ENCODE assay signal across 8 mouse cellular contexts in the genomic region with DNA sequence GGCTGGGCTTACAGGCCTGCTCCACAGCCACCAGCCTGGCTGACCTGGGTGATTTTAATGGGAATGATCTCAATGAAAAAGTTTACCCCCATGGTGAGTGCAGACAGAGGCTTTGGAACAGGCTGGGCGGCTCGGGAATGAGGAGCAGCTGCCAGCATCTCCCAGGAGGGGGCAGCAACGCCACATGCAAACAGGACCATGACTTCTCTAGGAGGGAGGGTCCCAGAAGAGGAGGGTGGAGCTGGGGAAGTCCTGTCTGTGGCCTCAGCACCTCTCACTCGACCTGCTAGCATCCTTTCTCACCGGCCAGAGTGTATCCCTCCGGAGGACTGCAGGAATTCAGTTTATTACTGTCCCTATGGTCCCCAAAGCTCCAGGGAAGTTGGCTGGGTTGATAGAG.
A peak's percentile ranks its signal among the peaks of the same experiment; 100 is the strongest.
DNase-seq lines count a peak whose midpoint lies in the region; ATAC-seq and TF ChIP-seq lines count a peak whose summit lies in the region.

No protein-coding gene starts in this region.

- peaks cover 56% of the 10 kb centered on the region for H3K4me1 ChIP-seq in E14TG2a.4 (replicated peaks; ENCODE audit: low read depth, low read length)
- 0 out of 2 replicates have a peak, but pooled peaks cover 3% of the 10 kb centered on the region for H3K4me1 ChIP-seq in forebrain, embryonic 15.5 days
- H3K4me1 ChIP-seq in neural tube, embryonic 14.5 days (ENCODE audit: control insufficient read depth, insufficient read depth, low read length): no peaks in the 10 kb centered on the region

- H3K9me3 ChIP-seq in E14TG2a.4 (ENCODE audit: low read length): peaks cover 9% of the 10 kb centered on the region
- no peaks in the 10 kb centered on the region for H3K9me3 ChIP-seq in forebrain, embryonic 15.5 days
- no peaks in the 10 kb centered on the region for H3K9me3 ChIP-seq in neural tube, embryonic 14.5 days (ENCODE audit: control insufficient read depth, low read length)

- H3K27me3 ChIP-seq in E14TG2a.4 (ENCODE audit: insufficient read depth, low read length): peaks cover 6% of the 10 kb centered on the region
- no peaks in the 10 kb centered on the region for H3K27me3 ChIP-seq in forebrain, embryonic 15.5 days
- H3K27me3 ChIP-seq in neural tube, embryonic 14.5 days (ENCODE audit: control insufficient read depth, insufficient read depth, low read length): no peaks in the 10 kb centered on the region

- 0 out of 2 replicates have a peak overlapping the region, but pooled peaks have one; percentile 19 for H3K4me2 ChIP-seq in forebrain, embryonic 15.5 days (replicated peaks)
- peak overlapping the region; percentile 30; the same call in 1 of the 2 replicates for H3K4me2 ChIP-seq in neural tube, embryonic 14.5 days (ENCODE audit: low read depth, low read length)

- TF ChIP-seq CTCF in E14TG2a.4 (conservative IDR thresholded peaks at IDR 0.05; ENCODE audit: low read length): peak; percentile 74

- peak; percentile 12 for DNase-seq in c-Kit-positive CD71-positive TER-119-positive erythroid progenitor cells, embryonic 14.5 days (ENCODE audit: low spot score)
- peak; percentile 60 for DNase-seq in heart, postnatal 25 days (ENCODE audit: low spot score)
- peak; percentile 86 for DNase-seq in layer of hippocampus, adult 11-12 months (ENCODE audit: low spot score)
- peak; percentile 69 to 74 for DNase-seq in lung, adult 18-20 months
- peak; percentile 22 for DNase-seq in telencephalon, adult 2 months (ENCODE audit: low read depth, low spot score)

- peak; percentile 92 for ATAC-seq in forebrain, embryonic 15.5 days (replicated peaks)
- peak; percentile 91 for ATAC-seq in neural tube, embryonic 14.5 days (ENCODE audit: low read depth)

- intact Hi-C loops in heart, postnatal 25 days (cut with DNase I): loop anchor here (1.0 to 2.0 kb wide), 2 partner anchors 284 to 317 kb away; no protein-coding TSS in a partner anchor

- no peak overlapping the region for H3K27ac ChIP-seq in forebrain, embryonic 15.5 days (replicated peaks)
- no peak overlapping the region for H3K27ac ChIP-seq in neural tube, embryonic 14.5 days (ENCODE audit: low read depth, low read length)

- no peak overlapping the region for H3K9ac ChIP-seq in forebrain, embryonic 15.5 days (replicated peaks)
- H3K9ac ChIP-seq in neural tube, embryonic 14.5 days (replicated peaks; ENCODE audit: low read depth, low read length): no peak overlapping the region

- H3K36me3 ChIP-seq in E14TG2a.4 (ENCODE audit: insufficient read depth, low read length): no peaks in the 10 kb centered on the region
- no peaks in the 10 kb centered on the region for H3K36me3 ChIP-seq in forebrain, embryonic 15.5 days
- no peaks in the 10 kb centered on the region for H3K36me3 ChIP-seq in neural tube, embryonic 14.5 days (ENCODE audit: control insufficient read depth, insufficient read depth, low read length)

- H3K4me3 ChIP-seq in E14TG2a.4 (replicated peaks; ENCODE audit: low read length): no peak overlapping the region
- no peak overlapping the region for H3K4me3 ChIP-seq in forebrain, embryonic 15.5 days
- no peak overlapping the region for H3K4me3 ChIP-seq in neural tube, embryonic 14.5 days (ENCODE audit: low read depth, low read length)

- WGBS in forebrain, embryonic 15.5 days: 0% methylated on average over 6 of the region's 6 CpGs
- WGBS in neural tube, embryonic 14.5 days: 0% methylated on average over 6 of the region's 6 CpGs

Comparison
In these comparisons a context has a peak if more than half of its experiments do, and no peak if none do; other contexts are left out.
1. DNase-seq: peak in every context shown above with its lines; median percentile 86 in layer of hippocampus, adult 11-12 months; 72 in lung, adult 18-20 months; 60 in heart, postnatal 25 days; 22 in telencephalon, adult 2 months; 12 in c-Kit-positive CD71-positive TER-119-positive erythroid progenitor cells, embryonic 14.5 days.